Mouse (Mus musculus) liver, postnatal 0 days (tissue): ENCODE results near the gene Robo1.

ENCODE experiments used
- CTCF ChIP-seq: sonication (generic); IDR thresholded peaks from 2 replicates; pipeline ENCODE4 v1.5.1; 2016; ENCODE audit warnings: antibody characterized with exemption, low read depth
- EP300 ChIP-seq: IDR thresholded peaks from 2 replicates; pipeline ENCODE4 v1.6.1; 2016; ENCODE audit warnings: antibody characterized with exemption, low read depth, mild to moderate bottlenecking

- TF ChIP-seq EP300 (no peak), CTCF (no peak)
These were observed 29.7 kb downstream of the Robo1 start for GRCm38 (mm10) chr16:72337757-72338156.
